Mouse (Mus musculus) kidney, postnatal 25 days (tissue): ENCODE measurements around the gene Arhgap15.

Source experiments
- DNase-seq, 2 experiments: peaks; one replicate each; pipeline ENCODE4 v3.0.0; 2021; ENCODE audit warnings: mixed read lengths in 2 of 2

Gene Arhgap15

DNA sequence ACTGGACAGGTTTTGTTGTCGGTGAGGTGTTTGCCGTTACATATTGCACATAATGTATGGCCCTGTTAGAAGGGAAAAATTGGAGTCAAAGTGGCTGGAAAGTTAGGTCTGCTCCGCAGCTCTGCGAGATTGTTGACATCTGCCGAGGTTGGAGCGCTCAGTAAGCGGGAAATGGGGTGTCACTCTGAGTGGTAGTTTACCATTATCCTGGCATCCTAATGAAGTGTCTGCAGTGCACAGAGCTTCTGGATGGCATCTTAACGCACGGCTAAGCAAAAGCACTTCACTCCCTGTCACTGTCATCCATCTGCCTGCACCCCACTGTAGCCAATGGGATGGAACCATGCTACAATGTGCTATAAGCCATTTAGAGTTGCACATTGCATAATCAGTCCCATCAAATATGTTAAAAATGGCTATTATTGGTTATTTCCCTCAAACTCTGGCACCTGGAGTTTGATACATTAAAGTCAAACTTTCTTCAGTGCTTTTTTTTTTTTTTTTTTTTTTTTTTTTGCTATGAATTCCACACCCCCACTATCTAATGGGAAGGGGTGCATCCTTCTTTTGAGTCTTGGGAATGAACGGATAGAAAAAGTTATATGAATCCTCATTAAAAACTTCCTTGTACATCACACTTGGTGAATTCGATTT lies 561.6 kb downstream of the Arhgap15 start:
- DNase-seq: no peak

- DNase-seq: no peak
Measured at GRCm38 (mm10) chr2:44311216-44311615, 562.6 kb downstream of the Arhgap15 start.

DNA sequence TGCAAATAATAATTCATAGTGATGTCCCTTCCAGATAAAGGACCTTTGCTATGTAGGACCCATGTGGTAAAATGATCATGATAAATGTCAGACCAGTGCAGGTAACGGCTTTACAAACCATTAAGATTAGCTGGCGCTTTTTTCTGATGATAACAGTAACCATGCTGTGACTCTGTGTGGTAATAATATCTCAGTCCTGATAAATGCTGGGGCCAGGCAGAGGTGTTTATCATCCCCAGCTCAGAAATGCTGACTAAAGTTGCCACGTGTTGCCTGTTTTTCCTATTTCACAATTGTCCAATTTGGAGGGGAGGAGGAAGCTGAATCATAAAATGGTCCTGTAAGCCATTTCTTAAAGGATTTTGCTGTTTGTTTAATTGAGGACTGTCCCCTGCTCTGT lies 564.9 kb downstream of the Arhgap15 start:
- DNase-seq: no peak

DNA sequence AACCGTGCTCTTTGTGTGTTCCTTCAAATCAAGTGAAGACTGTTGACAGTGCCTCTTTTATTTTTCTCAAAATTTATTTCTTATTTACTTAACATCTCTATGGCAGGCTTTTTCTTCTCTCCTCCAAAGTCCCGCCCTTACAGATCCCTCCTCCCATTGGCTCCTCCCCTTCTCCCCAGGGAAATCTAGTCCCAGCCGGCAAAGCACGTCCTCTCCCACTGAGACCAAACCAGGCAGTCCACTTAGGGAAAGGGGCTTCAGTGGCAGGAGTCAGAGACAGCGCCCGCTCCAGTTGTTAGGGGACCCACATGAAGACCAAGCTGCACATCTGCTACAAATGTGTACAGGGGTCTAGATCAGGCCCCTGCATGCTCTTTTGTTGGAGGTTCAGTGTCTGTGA lies 569.8 kb downstream of the Arhgap15 start:
- peak; percentile 57 to 61 for DNase-seq

DNA sequence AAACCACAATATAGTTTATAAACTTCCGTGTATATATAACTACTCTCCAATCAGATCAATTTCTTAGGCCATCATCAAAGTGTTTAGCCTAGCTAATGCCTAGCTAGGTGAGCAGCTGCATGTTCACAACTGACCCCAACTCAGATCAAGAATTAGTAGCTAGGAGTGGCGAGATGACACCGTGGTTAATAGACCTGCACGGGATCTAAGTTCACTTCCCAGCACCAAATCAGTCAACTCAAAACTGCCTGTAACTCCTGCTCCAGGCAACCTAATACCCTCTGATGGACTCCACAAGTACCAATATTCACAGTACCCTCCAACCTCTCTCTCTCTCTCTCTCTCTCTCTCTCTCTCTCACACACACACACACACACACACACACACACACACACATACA lies 570.9 kb downstream of the Arhgap15 start:
- DNase-seq: no peak

GRCm38 (mm10) chr2:44323813-44324212 lies 575.2 kb downstream of the Arhgap15 start:
- no peak for DNase-seq

- no peak for DNase-seq
Measured at GRCm38 (mm10) chr2:44333295-44333694, 584.7 kb downstream of the Arhgap15 start.

DNA sequence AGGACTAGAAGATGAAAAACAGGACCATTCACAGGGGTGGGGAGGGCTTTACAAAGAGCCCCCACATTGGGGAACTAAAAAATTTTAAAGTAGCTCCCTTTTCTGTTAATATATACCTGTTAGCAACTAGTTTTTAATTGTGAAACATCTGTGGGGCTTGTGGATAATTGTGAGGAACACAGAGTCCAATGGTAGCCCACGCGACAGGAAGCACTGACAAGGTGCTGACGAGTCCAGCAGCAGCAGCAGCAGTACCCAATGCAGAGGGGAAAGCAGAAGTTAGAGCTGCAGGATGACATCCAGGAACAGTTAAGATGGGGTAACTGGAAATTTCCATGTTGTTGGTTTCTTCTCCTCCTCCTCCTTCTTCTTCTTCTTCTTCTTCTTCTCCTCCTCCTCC lies 585.4 kb downstream of the Arhgap15 start:
- no peak for DNase-seq

DNA sequence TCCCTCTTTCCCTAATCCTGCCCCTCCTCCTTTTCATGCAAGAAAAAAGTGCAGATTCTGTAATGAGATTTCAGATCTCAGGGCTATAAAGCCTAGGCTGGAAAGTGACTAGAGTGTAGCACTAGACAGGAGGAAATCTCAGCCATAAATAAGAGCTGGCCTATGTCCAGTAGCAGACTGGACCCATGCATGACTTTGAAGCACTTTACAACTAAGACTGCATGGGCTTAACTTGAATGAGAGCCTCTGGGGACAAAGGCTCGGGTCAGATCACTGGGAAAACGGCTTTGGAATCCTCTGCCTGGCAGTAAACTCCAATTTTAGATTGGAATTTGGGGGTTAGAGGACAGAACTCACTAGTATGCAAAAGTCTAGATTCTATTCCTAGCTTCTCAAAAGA lies 585.9 kb downstream of the Arhgap15 start:
- peak; percentile 43 to 52 for DNase-seq

GRCm38 (mm10) chr2:44336720-44337354 lies 588.2 kb downstream of the Arhgap15 start:
- DNase-seq: peak in 1 of 2 experiments; percentile 16

DNA sequence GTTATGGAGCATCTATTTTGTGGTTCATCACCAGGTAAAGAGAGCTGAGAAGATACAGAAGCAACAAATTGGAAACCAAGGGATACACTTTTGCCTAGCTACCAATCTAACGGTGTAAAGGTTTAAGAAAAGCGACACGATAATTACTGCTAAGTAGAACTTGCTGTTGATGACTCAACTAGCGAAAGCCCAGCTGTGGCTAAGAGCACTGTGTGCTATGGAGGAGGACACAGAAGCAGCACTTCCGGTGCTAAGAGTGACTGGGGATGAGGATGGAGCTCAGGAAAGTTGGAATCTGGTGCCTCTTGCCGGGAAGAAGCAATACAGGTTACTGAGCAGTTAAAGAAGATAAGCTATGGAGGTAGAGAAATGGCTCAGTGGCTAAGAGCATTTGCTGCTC lies 589.8 kb downstream of the Arhgap15 start:
- no peak for DNase-seq

DNA sequence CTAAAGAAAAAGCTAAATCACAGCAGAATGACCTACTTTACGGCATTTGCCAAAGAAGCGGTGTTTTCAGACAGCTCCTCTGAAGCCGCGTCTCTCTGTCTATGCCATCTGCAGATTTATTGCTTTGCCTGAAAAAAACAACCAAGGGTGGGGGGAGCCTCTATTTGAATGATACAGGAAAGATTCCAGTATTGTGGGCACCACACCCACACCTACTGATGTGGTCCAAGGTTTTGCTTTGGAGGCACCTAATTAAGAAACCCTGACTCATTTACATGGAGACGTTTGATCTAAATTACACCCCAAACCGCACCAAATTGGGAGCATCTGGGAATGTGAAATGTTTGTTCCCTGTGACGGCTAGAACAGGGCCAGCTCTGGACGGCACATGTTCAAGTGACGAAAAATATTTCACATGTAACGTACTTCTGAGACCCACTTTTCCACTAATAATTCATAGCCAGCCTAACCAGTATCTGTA lies 592.5 kb downstream of the Arhgap15 start:
- DNase-seq: no peak

DNA sequence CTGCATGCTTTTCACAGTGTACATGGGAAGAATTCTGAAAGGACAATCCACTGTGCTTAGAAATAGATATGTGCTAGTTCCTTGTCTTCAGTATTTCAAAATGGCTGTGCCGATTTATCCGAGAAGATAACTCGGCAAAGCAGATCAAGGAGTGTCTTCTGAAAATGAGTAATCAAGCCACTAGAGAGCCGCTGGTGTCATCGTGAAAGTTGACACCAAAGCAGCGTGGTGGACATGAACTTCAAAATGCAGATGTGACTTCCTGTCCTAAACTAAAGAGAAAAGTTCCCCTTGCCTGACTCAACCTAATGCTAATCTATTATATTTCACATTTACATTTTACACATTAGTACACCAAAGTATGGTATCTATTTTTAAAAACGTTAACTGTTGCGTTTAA lies 596.2 kb downstream of the Arhgap15 start:
- no peak for DNase-seq

DNA sequence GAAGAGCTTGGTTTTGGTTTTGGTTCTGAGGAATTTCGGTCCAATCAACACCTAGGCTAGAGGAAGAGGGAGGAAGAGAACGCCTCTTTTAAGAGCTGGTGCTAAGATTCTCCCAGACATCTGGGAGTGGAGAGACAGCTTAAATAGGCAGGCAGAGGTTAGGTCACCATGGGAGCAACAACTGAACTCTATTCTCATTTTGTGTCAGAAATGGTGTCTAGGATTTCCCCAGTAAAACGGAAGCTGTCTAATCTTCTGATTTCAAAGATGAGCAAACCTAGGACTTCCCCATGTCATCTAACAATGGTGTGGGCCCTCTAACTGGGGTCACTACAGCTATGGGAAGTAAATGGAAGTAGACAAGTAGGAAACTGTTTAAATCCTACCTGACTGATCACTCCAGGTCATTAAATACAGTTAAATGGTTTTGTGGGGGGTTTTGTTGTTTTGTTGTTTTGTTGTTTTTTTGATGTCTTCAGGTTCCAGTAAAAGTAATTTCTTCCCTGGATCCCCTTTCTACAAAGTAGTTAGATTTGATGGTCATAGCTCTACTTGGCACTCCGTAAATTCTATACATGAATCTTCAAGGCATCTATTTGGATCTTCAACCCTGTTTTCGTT lies 596.8 kb downstream of the Arhgap15 start:
- no peak for DNase-seq

- no peak for DNase-seq
Measured at GRCm38 (mm10) chr2:44346184-44346583, 597.6 kb downstream of the Arhgap15 start.

DNA sequence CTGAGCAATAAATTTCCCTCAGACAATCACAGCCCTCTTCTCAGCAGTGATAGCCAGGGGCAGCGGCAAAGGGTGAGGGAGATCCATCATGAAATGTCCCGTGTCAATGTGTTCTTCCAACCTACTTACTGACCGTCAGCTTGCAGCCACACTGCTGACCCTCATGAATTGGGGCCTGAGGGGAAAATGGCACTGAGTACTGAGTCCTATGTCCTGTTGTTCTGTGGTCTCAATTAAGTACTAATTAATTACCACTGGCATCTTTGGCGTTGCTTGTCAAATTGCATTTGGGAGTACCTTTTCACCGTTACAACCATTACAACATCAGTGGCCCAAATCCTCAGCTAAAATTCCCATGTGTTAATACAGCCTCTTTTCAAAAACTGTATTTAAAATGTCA lies 599.2 kb downstream of the Arhgap15 start:
- DNase-seq: no peak

- no peak for DNase-seq
Measured at GRCm38 (mm10) chr2:44349101-44349500, 600.5 kb downstream of the Arhgap15 start.

DNA sequence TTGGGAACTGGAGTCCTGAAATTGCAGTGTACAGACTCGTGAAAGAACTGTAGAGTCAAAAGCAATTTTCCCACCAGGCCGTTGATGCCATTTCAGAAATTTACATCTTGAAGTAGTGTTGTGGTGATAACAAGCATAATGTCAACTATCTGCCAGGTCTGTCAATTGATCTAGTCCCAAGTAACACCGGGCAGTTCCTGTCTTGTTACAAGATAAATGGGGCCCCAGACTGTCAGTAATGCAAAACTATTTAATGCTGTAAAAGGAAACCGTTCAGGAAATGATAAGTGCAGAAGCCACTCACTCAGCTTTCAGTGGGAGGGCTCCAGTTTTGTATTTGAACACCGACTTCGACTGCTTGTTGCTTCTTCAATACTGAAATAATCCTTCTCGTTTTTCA lies 604.3 kb downstream of the Arhgap15 start:
- no peak for DNase-seq

- DNase-seq: no peak
Measured at GRCm38 (mm10) chr2:44353594-44353993, 605.0 kb downstream of the Arhgap15 start.

- DNase-seq: no peak
Measured at GRCm38 (mm10) chr2:44354786-44355185, 606.2 kb downstream of the Arhgap15 start.

- no peak for DNase-seq
Measured at GRCm38 (mm10) chr2:44355316-44355715, 606.7 kb downstream of the Arhgap15 start.

DNA sequence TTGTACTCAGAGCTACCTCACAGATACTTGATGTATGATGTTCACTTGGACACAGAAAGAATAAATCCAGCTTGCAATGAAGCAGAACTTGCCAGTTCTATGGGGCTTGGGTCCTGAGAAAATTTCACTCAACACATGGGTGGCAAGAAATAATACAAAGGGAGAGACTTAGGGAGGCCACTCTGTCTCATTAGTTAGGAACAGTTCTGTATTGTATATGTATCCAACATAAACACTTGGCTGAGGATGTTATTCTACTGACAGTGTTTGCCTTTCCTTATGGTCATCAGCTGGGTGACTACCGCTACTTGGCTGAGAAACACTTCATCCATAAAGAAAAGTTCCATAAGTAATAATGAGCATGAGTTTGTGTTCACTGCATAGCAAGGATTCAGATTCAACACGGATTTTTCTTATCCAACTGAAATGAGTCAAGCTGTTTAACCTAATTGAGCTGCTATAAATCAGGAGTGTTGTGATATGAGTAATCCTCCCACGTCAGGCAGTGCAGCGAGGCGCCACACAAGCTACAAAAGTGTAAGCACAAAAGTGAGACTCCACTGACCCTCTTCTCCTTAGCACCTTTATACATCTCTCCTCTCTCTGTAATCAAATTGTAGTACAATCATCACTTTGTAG lies 607.7 kb downstream of the Arhgap15 start:
- no peak for DNase-seq

- DNase-seq: no peak
Measured at GRCm38 (mm10) chr2:44356887-44357251, 608.2 kb downstream of the Arhgap15 start.

GRCm38 (mm10) chr2:44380225-44380624 lies 631.6 kb downstream of the Arhgap15 start:
- DNase-seq: no peak
